Mouse (Mus musculus) activated CD4-positive, CD25-positive, alpha-beta regulatory T cell, adult 9 weeks (primary cell): ENCODE measurements around the gene Baat. TPM values are rescaled to one million over a fixed set of nuclear protein-coding genes. Genes with fewer than 3 reads are reported as not detected.

ENCODE experiments used
- polyA plus RNA-seq: library from polyadenylated mRNA; unstranded; fragments of 100-300 nt; shearing (Covaris generic); gene quantifications from one replicate; pipeline ENCODE4 v1.2.1, GENCODE M21; 2017

Baat gene
- polyA plus RNA-seq = not detected

GRCm38 (mm10) chr4:49506386-49506785, at the start of gene Baat:
TSS of gene Baat (minus strand) at chr4:49506557.

GRCm38 (mm10) chr4:49549383-49549782, 43.0 kb upstream of the Baat start, which contains the start of gene Aldob:
TSS of gene Aldob (minus strand) at chr4:49549546.

DNA sequence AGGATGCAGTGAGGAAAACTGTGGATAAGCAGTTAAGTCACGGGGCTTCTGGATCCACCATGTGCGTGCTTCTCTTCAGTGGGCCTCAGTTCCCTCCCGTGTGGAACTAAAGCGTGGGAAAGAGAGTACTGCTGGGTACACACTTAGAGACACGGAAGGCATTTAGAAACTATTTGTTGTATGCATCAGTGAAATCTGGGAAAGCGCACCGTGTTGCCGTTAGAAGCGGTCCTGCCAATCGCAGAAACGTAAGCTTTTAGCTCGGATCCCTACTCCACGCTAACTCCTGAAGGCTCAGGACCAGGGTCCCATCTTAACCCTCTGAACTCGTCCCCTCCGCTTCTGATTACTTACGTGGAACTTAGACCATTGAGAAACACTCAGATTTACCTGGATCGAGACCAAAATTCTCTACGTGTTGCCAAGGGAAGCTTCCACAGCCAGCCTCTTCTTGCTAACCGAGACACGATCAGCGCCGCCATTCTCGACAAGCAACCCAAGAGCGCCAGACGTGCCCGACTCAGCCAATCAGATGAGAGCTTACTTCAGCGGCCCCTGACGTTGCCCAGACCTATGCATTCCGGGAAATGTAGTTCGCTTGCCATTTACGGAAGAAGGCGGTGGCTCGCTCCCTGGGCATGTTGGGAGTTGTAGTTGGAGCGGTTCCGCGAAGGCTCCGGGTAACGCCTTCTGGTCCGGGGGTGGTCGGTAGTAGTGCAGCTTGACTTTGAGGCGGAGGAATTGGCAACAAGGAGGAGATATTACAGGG, 14.4 kb upstream of the Baat start, which contains the start of the genes Mrpl50 and Zfp189:
Gene Mrpl50 (minus strand): TSS at position 522 of the 769 bp plus-strand sequence.
Gene Zfp189 (plus strand): TSS at position 605 of the 769 bp plus-strand sequence.

DNA sequence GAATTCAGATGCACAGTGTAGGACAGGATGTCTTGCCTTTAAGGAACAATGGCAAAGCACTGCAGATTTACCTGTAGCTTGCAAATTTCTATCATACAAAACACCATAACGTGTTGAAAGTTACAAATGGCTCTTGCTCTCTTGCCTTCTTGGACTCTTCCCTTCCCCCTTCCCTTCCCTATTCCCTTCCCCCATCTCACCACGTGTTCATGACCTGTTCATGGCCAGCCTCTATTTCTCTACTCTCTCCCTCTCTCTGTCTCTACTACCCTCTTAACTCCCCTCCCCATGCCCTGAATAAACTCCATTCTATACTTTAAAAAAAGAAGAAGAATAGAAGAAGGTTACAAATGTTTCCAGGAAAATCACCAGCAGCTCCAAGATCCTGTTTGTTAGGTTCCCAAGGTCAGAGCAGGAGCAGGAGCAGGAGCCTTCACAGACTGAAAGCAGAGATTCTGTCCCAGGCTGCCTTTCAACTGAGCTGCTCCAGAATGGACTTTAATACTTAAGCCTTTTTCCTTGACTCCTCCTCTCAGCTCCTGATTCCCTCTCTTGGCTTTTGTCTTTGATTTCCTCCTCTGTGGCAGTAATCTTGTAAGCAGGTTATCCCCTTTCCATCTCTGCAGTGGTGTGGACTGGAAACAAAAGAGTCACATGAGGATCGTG, 32.8 kb downstream of the Baat start, which contains the start of gene Acnat1:
Gene Acnat1 (minus strand): TSS at position 478 of the 666 bp plus-strand sequence.

Other genes starting within 250 kb of the Baat start
- gene Acnat2, start 98.4 kb downstream of the Baat start, polyA plus RNA-seq = not detected
- not detected for gene Acnat1, start 32.6 kb downstream of the Baat start, polyA plus RNA-seq
- gene Mrpl50, start 14.5 kb upstream of the Baat start, polyA plus RNA-seq = 28.5 TPM
- 5.1 TPM for gene Zfp189, start 14.6 kb upstream of the Baat start, polyA plus RNA-seq
- not detected for gene Aldob, start 43.0 kb upstream of the Baat start, polyA plus RNA-seq
- not detected for gene Tmem246, start 91.3 kb upstream of the Baat start, polyA plus RNA-seq
- gene Rnf20, start 125.4 kb upstream of the Baat start, polyA plus RNA-seq = 67.9 TPM
- 0.09 TPM for gene Ppp3r2, start 175.5 kb upstream of the Baat start, polyA plus RNA-seq